Mouse (Mus musculus) E14TG2a.4 (cell line): ENCODE measurements at regions not wholly inside any gene's neighbourhood (a gene's known extent, or its start where the extent isn't known, plus 50 kb on each side); places are given as distances from the start of the nearest gene placed in this dataset.

Experiments
- CTCF ChIP-seq: conservative IDR thresholded peaks from 2 replicates; pipeline ENCODE4 v1.5.1; 2014; ENCODE audit warnings: low read length
- NANOG ChIP-seq: IDR thresholded peaks from 2 replicates; pipeline ENCODE4 v1.6.1; 2014; ENCODE audit warnings: borderline replicate concordance, low read length, mixed read lengths
- POU5F1 ChIP-seq: IDR thresholded peaks from 2 replicates; pipeline ENCODE4 v1.6.1; 2014; ENCODE audit warnings: low read length, borderline replicate concordance

- no peak for TF ChIP-seq CTCF
- TF ChIP-seq POU5F1 = no peak
- TF ChIP-seq NANOG = no peak
These were observed 659.0 kb upstream of the Marcks start for GRCm38 (mm10) chr10:37797701-37798100.
